Mouse (Mus musculus) stomach, postnatal 0 days (tissue): ENCODE results near the gene Nr1d1.

Source experiments
- CTCF ChIP-seq: IDR thresholded peaks from 2 replicates; pipeline ENCODE4 v1.5.1; 2016; ENCODE audit warnings: antibody characterized with exemption, low read depth, mild to moderate bottlenecking, moderate library complexity
- EP300 ChIP-seq: optimal IDR thresholded peaks from 2 replicates; pipeline ENCODE3; 2016; ENCODE audit warnings: antibody characterized with exemption

DNA sequence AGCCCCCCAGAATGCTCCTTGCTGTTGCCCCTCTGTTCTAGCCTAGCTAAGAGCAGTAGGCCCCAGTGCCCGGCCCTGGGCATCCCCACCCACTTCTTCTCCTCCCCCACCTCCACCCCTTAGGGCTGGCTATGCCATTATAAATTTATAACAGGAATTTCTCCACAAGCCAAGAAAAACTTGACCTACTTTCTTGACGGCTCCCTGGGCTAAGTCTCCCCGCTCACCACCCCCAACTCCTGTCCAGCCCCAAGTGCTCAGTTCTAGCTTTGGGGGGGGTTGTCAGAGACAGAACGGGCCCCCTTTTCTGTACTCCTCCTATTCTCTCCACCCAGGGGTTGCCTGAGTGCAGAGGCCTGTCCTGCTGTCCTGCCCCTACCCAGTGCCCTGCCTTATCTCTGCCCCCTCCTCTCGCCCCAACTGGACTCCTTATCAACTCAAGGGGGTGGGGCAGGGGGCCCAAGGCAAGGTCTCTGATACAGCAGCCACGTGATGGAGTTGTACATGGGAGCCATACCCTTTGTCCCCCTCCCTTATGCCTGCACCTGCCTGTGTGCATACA, 23.8 kb downstream of the Nr1d1 start:
- TF ChIP-seq EP300 (no peak), CTCF (no peak)
